Mouse (Mus musculus) layer of hippocampus, adult 2 months (tissue): ENCODE data around the gene Sephs2. TPM values are rescaled to one million over a fixed set of nuclear protein-coding genes. Genes with fewer than 3 reads are reported as not detected.
A peak's percentile ranks its signal among the peaks of the same experiment; 100 is the strongest.

Experiments used
- DNase-seq, 2 experiments: peaks; one replicate each; pipeline ENCODE4 v3.0.0; 2022; ENCODE audit warnings: low spot score in 2 of 2
- H3K27ac ChIP-seq: fragments of 200-600 bp; 2 replicates; pipeline ENCODE4 v1.8.1; 2022
- H3K4me3 ChIP-seq: fragments of 200-600 bp; 2 replicates; pipeline ENCODE4 v1.8.1; 2022; ENCODE audit warnings: mild to moderate bottlenecking
- CTCF ChIP-seq: fragments of 200-600 bp; conservative IDR thresholded peaks from 2 replicates; pipeline ENCODE4 v1.8.1; 2022; ENCODE audit warnings: antibody characterized with exemption, mild to moderate bottlenecking, moderate library complexity
- long read RNA-seq, 2 experiments: library from polyadenylated mRNA; stranded (forward); transcript quantifications; one replicate each; pipeline ENCODE4 v2.0.0; 2021; ENCODE audit warnings: borderline mapping rate in 2 of 2
- total RNA-seq, 2 experiments: library from RNA; stranded (reverse); gene quantifications; 2 replicates each; pipeline ENCODE4 v1.2.3; 2021

Gene Sephs2
- 10 to 100 TPM; 40.0 to 46.7 TPM for total RNA-seq
- long read RNA-seq, experiment 1, transcript Sephs2-201 (1 exons, 2,177 nt), result major isoform, 91 of 91 reads
- long read RNA-seq, experiment 1, partial matches to known transcripts, result 0 of 91 reads
- long read RNA-seq, experiment 1, other reads (novel, unspliced or antisense), result 0 of 91 reads
- long read RNA-seq, experiment 2, transcript Sephs2-201 (1 exons, 2,177 nt), result major isoform, 160 of 160 reads
- long read RNA-seq, experiment 2, partial matches to known transcripts, result 0 of 160 reads
- long read RNA-seq, experiment 2, other reads (novel, unspliced or antisense), result 0 of 160 reads

- peak within 1 kb of the TSS; percentile 95 for H3K27ac ChIP-seq
- no peak for TF ChIP-seq CTCF
- peak within 1 kb of the TSS; percentile 99 for H3K4me3 ChIP-seq
- peak; percentile 92 to 93 for DNase-seq
Measured at GRCm38 (mm10) chr7:127273925-127274789, at the start of gene Sephs2. TSS of gene Sephs2 (minus strand) at chr7:127274055.

DNA sequence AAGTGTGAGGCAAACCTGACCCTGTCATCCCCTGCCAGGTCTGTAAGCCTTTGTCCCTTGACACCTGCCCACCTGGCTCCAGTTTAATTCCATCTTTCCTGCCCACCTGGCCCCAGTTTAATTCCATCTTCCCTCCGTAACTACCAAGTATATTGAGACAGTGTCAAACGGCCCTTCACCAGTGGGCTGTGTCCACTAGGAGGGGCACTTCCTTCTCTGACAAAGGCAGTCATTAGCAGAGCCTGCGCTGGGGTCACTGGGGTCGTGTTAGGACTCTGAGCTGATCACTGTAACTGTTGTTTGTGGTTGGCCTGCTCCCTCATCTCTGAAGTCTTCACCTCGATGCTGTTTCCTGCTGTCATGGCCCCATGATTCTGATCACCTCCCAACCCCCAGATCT is 48.2 kb upstream of the Sephs2 start:
- DNase-seq, result no peak
- H3K27ac ChIP-seq, result no peak overlapping the region
- no peak overlapping the region for H3K4me3 ChIP-seq
- peak; percentile 65 for TF ChIP-seq CTCF

DNA sequence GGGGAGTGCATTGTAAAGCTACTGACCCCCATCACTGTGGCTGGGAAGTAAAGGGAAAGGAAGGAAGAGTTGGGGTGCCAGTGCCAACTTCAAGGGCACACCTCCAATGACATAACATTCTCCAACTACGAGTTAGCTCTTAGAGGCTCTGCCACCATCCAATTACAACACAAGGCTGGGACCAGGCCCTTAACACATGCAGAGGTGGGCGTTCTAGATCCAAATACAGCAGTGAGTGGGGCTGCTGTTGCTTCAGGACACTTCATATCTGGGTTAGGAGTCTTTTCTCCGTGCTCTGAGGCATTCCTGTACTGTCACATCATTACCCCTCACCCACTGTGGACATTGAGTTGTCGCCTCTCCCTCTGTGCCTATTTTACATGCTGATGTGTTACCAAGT is 47.3 kb upstream of the Sephs2 start:
- DNase-seq, result no peak
- no peak overlapping the region for H3K27ac ChIP-seq
- no peak for TF ChIP-seq CTCF
- H3K4me3 ChIP-seq, result no peak overlapping the region

GRCm38 (mm10) chr7:127313912-127314311 is 40.1 kb upstream of the Sephs2 start:
- TF ChIP-seq CTCF, result no peak

DNA sequence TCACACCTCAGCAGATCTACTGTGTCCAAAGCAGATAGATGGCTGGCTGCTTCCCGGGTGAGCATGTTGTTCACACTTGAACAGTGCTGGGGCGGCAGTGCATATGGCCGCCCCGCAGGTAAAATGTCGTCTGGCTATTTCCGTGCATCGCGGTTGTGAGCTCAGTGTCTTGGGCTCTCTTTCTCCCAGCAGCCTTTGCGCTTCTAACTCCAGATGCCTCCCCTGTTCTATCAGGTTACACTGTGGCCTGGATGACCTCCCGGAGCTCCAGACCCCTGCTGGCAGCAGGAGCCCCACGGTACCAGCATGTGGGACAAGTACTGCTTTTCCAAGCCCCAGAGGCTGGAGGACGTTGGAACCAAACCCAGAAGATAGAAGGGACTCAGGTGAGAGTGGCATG is 36.1 kb upstream of the Sephs2 start:
- H3K4me3 ChIP-seq, result no peak overlapping the region

More at GRCm38 (mm10) chr7:127313912-127314311, 40.1 kb upstream of the Sephs2 start:
- Histone ChIP-seq H3K4me3 (no peak overlapping the region), H3K27ac (no peak overlapping the region)
- no peak for DNase-seq

GRCm38 (mm10) chr7:127308887-127309286 is 35.0 kb upstream of the Sephs2 start:
- peak; percentile 53 to 76 for DNase-seq
- TF ChIP-seq CTCF, result peak; percentile 86
- H3K4me3 ChIP-seq, result no peak overlapping the region
- H3K27ac ChIP-seq, result no peak overlapping the region

More for the DNA sequence above, 36.1 kb upstream of the Sephs2 start:
- DNase-seq, result no peak
- TF ChIP-seq CTCF, result no peak
- H3K27ac ChIP-seq, result no peak overlapping the region

- H3K4me3 ChIP-seq, result no peak overlapping the region
- H3K27ac ChIP-seq, result no peak overlapping the region
- no peak for DNase-seq
- no peak for TF ChIP-seq CTCF
Measured at GRCm38 (mm10) chr7:127308431-127308830, 34.6 kb upstream of the Sephs2 start.

GRCm38 (mm10) chr7:127297586-127298193 is 23.8 kb upstream of the Sephs2 start:
- H3K4me3 ChIP-seq, result no peak overlapping the region
- no peak overlapping the region for H3K27ac ChIP-seq
- no peak for TF ChIP-seq CTCF
- DNase-seq, result no peak

DNA sequence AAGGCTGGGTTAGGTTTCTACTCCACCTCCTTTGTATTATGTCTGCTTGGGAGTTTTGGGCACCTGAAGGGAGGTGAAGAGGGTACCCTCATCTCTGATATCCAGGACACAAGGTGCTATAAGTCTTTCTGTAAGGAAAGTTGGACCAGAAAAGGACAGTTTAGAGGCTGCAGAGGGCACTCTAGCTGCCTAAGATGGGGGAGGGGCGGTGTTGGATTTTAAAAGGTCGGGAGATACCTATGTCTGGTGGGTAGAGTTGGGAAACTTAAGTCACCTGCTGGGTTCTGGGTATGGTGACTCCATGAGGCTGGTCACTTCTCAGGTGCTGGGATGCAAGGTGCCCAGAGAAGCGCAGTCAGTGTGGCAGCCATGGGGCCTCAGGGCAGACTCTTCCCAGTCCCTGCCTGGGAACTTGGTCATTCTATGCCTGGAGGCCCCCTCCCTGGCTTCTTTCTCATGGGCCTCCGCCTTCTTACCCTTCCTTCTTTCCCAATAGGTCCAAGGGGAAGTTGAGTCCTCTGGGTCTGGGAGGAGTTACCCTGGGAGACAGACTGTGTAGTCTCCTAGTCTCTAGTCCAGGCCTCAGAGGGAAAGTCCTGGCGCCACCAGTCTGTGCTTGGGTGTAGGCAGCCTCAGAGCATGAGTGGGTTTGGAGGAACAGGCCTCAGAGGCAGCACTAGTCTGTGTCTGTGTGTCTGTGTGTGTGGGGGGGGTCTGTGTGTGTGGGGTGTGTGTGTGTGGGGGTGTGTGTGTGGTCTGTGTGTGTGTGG is 23.1 kb upstream of the Sephs2 start:
- no peak for TF ChIP-seq CTCF
- no peak for DNase-seq
- Histone ChIP-seq H3K4me3 (no peak overlapping the region), H3K27ac (no peak overlapping the region)

DNA sequence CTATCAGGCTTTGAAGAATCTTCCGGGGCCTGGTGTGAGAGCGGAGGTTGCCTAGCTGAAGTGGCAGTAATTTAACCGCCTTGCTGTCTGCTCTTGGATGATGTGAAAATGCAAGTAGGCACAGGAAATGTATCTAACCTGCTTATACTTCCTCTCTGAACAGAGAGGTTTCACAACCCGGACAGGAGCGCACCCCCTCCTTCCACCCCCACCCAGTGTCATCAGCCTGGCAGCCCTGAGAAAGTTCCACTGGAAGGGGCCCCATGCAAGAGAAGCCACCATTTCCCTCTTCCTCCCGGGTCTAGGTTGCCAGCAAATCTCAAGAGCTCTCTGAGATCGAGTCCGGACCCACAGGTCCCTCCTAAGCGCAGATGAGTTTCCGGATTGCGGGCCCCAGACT is 22.2 kb upstream of the Sephs2 start, which contains the start of gene Itgal:
TSS of gene Itgal (plus strand) at position 163 of the 400 bp plus-strand sequence.
- no peak for TF ChIP-seq CTCF
- H3K27ac ChIP-seq, result no peak within 1 kb of the TSS
- no peak for DNase-seq
- no peak within 1 kb of the TSS for H3K4me3 ChIP-seq

- DNase-seq, result no peak
- no peak overlapping the region for H3K4me3 ChIP-seq
- no peak overlapping the region for H3K27ac ChIP-seq
- no peak for TF ChIP-seq CTCF
Measured at GRCm38 (mm10) chr7:127290142-127290541, 16.3 kb upstream of the Sephs2 start.

- H3K4me3 ChIP-seq, result no peak overlapping the region
- no peak for TF ChIP-seq CTCF
- no peak overlapping the region for H3K27ac ChIP-seq
- DNase-seq, result no peak
Measured at GRCm38 (mm10) chr7:127289306-127289705, 15.5 kb upstream of the Sephs2 start.

DNA sequence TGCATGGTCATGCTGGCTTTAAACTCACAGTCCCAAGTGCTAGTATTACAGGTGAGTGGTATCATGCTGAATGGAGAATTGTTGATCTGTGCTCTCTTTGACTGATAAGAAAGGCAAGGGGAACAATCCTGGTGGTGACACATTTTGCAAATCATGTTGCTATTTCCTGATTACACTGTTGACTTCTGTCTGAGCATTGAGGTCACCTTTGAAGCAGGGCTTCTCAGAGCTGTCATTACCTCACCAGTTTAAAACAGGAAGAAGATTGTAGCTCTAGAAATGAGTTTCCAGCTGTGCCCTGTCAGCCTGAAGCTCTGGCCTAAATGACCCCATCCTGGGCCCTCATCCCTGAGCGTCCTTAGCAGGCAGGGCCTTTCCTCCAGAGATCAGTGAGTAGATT is 14.1 kb upstream of the Sephs2 start:
- DNase-seq, result no peak
- TF ChIP-seq CTCF, result no peak
- Histone ChIP-seq H3K4me3 (no peak overlapping the region), H3K27ac (no peak overlapping the region)
